Mouse (Mus musculus): Measurements from ENCODE around the gene Gnb2. TPM values are rescaled to one million over a fixed set of nuclear protein-coding genes. Genes with fewer than 3 reads are reported as not detected.

Gene Gnb2
- polyA plus RNA-seq, 1 experiment from 2014 or later, result 299 TPM

DNA sequence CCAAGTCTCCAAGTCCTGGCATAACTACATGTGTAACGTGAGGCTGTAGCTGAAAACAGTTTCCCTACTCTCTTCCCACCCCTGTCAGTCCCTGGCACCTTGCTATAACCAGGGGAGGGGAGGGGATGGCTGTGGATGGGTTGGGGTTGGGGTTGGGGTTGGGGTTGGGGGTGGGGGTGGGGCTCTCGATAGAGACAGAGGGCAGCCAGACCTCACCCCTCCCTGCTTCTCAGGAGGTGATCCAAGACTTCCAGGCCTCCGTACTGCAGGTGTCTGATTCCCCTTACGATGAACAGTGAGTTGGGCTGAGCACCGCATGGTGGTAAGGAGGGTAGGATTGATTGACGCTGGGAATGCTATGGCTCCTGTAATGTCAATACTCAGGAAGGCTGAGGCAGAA lies 32.4 kb upstream of the Gnb2 start:
- no peak overlapping the region for H3K4me3 ChIP-seq
- H3K9me3 ChIP-seq, result no peaks in the 10 kb centered on the region
- H3K36me3 ChIP-seq, result no peaks in the 10 kb centered on the region
- H3K4me2 ChIP-seq, result no peak overlapping the region
- H3K27ac ChIP-seq (replicated peaks), result no peak overlapping the region
- H3K9ac ChIP-seq, result no peak overlapping the region
- no peak for ATAC-seq (ENCODE audit: extremely low read depth, insufficient number of reproducible peaks, low FRiP score, low TSS enrichment)
- peaks cover 29% of the 10 kb centered on the region for H3K27me3 ChIP-seq (replicated peaks)
- H3K4me1 ChIP-seq, result peaks cover 5% of the 10 kb centered on the region; the same call in 1 of the 2 replicates
- 70% methylated on average over 6 of the region's 6 CpGs for WGBS

- Histone ChIP-seq H3K4me1 (no peaks in the 10 kb centered on the region), H3K9ac (no peak overlapping the region), H3K27me3 (replicated peaks) (peaks cover 33% of the 10 kb centered on the region), H3K27ac (replicated peaks) (no peak overlapping the region), H3K36me3 (no peaks in the 10 kb centered on the region), H3K9me3 (no peaks in the 10 kb centered on the region), H3K4me3 (no peak overlapping the region), H3K4me2 (no peak overlapping the region)
- no peak for ATAC-seq (ENCODE audit: extremely low read depth, insufficient number of reproducible peaks, low FRiP score, low TSS enrichment)
- 55% methylated on average over 10 of the region's 10 CpGs for WGBS
Observed at GRCm38 (mm10) chr5:137562965-137563364, 29.7 kb upstream of the Gnb2 start.

DNA sequence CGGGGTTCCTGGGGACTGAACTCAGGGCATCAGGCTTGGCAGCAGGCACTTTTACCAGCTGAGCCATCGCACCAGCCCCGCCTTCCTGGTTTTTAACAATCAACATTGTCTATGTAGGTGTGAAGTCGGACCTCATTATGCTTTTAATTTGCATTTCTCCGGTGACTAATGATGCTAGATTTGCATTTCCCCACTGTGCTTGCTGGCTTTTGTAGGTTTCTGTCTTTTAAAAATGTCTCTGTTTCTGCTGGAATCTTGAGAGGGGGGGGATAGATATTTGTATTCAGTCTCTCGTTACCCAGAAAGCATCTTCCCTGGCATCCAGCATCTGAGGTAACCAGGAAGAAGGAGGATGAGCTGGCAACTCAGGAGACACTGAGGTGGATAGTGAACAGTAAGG lies 28.2 kb upstream of the Gnb2 start:
- Histone ChIP-seq H3K27me3 (replicated peaks) (peaks cover 23% of the 10 kb centered on the region), H3K4me2 (no peak overlapping the region), H3K9ac (no peak overlapping the region), H3K4me3 (no peak overlapping the region), H3K27ac (replicated peaks) (no peak overlapping the region), H3K36me3 (no peaks in the 10 kb centered on the region), H3K4me1 (no peaks in the 10 kb centered on the region), H3K9me3 (no peaks in the 10 kb centered on the region)
- 59% methylated on average over 6 of the region's 6 CpGs for WGBS
- ATAC-seq (ENCODE audit: extremely low read depth, insufficient number of reproducible peaks, low FRiP score, low TSS enrichment), result no peak

DNA sequence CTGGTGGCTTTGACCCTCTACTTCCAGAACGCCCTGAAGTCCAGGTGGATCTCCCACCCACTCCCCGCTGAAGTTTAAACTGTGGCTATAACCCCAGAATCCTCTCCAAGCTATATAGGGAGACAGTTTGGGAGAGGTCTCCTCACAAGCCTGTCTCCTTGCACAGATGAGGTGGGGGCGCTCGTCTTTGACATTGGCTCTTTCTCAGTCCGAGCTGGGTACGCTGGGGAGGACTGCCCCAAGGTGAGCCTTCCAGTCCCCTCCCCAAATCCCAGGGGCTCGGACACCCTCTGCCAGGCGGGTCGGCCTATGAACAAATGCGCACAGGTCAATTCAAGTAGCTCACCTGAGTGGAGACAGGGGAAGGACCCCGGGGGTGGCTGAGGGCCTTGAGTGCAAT lies 20.6 kb upstream of the Gnb2 start:
- no peak overlapping the region for H3K4me3 ChIP-seq
- H3K36me3 ChIP-seq, result no peaks in the 10 kb centered on the region
- H3K9ac ChIP-seq, result no peak overlapping the region
- ATAC-seq (ENCODE audit: extremely low read depth, insufficient number of reproducible peaks, low FRiP score, low TSS enrichment), result no peak
- H3K9me3 ChIP-seq, result no peaks in the 10 kb centered on the region
- H3K27ac ChIP-seq (replicated peaks), result no peak overlapping the region
- H3K4me1 ChIP-seq, result peaks cover 7% of the 10 kb centered on the region; the same call in 1 of the 2 replicates
- peaks cover 65% of the 10 kb centered on the region for H3K27me3 ChIP-seq (replicated peaks)
- 32% methylated on average over 11 of the region's 11 CpGs for WGBS
- H3K4me2 ChIP-seq, result no peak overlapping the region

DNA sequence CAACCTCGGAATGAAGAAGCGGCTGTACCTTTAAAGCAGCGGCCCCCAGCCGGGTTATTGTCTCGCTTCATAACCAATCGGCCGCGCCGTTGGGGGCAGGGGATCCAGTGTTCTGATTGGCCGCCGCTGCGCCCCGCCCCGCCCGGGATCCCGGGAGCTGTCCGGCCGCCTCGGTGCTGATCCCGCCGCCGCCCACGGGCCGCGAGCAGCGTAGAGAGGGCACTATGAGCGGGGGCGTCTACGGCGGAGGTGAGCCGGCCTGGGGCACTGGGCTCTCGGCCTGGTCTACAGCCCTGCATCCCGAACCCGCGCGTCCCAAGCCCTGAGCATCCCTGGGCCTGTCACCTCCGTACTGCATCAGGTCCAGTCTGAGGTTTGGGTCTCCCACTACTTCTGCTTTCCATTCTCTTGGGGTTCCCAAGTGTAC lies 20.1 kb upstream of the Gnb2 start, which contains the start of gene Actl6b:
Gene Actl6b (plus strand): TSS at position 107 of the 427 bp plus-strand sequence.
- peaks cover 7% of the 10 kb centered on the region; the same call in 1 of the 2 replicates for H3K4me1 ChIP-seq
- H3K9me3 ChIP-seq, result no peaks in the 10 kb centered on the region
- no peak for ATAC-seq (ENCODE audit: extremely low read depth, insufficient number of reproducible peaks, low FRiP score, low TSS enrichment)
- no peak within 1 kb of the TSS for H3K27ac ChIP-seq (replicated peaks)
- H3K9ac ChIP-seq, result no peak within 1 kb of the TSS
- no peaks in the 10 kb centered on the region for H3K36me3 ChIP-seq
- peak within 1 kb of the TSS; percentile 27; the same call in 1 of the 2 replicates for H3K4me3 ChIP-seq
- under 1% methylated on average over 37 of the region's 37 CpGs for WGBS
- H3K27me3 ChIP-seq (replicated peaks), result peaks cover 62% of the 10 kb centered on the region
- H3K4me2 ChIP-seq, result peak within 1 kb of the TSS; percentile 56

- no peaks in the 10 kb centered on the region for H3K36me3 ChIP-seq
- no peak overlapping the region for H3K9ac ChIP-seq
- H3K4me2 ChIP-seq, result peak overlapping the region; percentile 56
- peak overlapping the region; percentile 27; the same call in 1 of the 2 replicates for H3K4me3 ChIP-seq
- no peak overlapping the region for H3K27ac ChIP-seq (replicated peaks)
- 27% methylated on average over 6 of the region's 6 CpGs for WGBS
- H3K4me1 ChIP-seq, result peaks cover 7% of the 10 kb centered on the region; the same call in 1 of the 2 replicates
- H3K27me3 ChIP-seq (replicated peaks), result peaks cover 62% of the 10 kb centered on the region
- H3K9me3 ChIP-seq, result no peaks in the 10 kb centered on the region
- ATAC-seq (ENCODE audit: extremely low read depth, insufficient number of reproducible peaks, low FRiP score, low TSS enrichment), result no peak
Observed at GRCm38 (mm10) chr5:137553000-137553399, 19.7 kb upstream of the Gnb2 start.

DNA sequence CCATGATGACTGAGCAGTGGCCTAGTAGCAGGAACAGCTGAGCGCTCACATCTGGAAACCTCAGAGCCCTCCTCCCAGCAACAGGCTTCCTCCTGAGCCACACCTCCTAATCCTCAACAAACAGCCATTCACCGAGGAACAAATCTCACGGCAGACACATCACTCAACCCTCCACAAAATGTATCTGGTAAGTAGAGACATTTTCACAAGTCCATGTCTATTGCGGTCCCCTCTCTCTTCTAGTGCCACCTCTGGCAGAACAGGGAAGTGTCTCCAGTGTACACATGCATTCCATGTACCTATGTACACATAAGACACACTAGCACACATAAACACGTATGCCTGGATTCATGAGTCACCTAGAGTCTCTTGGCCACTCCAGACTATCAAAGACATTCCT lies 17.8 kb upstream of the Gnb2 start:
- Histone ChIP-seq H3K4me2 (no peak overlapping the region), H3K27ac (replicated peaks) (no peak overlapping the region), H3K36me3 (no peaks in the 10 kb centered on the region), H3K4me1 (peaks cover 7% of the 10 kb centered on the region; the same call in 1 of the 2 replicates), H3K9me3 (no peaks in the 10 kb centered on the region), H3K9ac (no peak overlapping the region), H3K27me3 (replicated peaks) (peaks cover 60% of the 10 kb centered on the region), H3K4me3 (no peak overlapping the region)
- ATAC-seq (ENCODE audit: extremely low read depth, insufficient number of reproducible peaks, low FRiP score, low TSS enrichment), result no peak
- WGBS, result 64% methylated on average over 5 of the region's 5 CpGs

- 69% methylated on average over 2 of the region's 2 CpGs for WGBS
- no peaks in the 10 kb centered on the region for H3K36me3 ChIP-seq
- no peak overlapping the region for H3K4me2 ChIP-seq
- H3K4me1 ChIP-seq, result peaks cover 7% of the 10 kb centered on the region; the same call in 1 of the 2 replicates
- H3K27me3 ChIP-seq (replicated peaks), result peaks cover 47% of the 10 kb centered on the region
- no peak for ATAC-seq (ENCODE audit: extremely low read depth, insufficient number of reproducible peaks, low FRiP score, low TSS enrichment)
- H3K27ac ChIP-seq (replicated peaks), result no peak overlapping the region
- no peak overlapping the region for H3K9ac ChIP-seq
- H3K4me3 ChIP-seq, result no peak overlapping the region
- no peaks in the 10 kb centered on the region for H3K9me3 ChIP-seq
Observed at GRCm38 (mm10) chr5:137549840-137550239, 16.5 kb upstream of the Gnb2 start.

- Histone ChIP-seq H3K27ac (replicated peaks) (no peak overlapping the region), H3K27me3 (replicated peaks) (peaks cover 8% of the 10 kb centered on the region; the same call in 1 of the 2 replicates), H3K4me2 (no peak overlapping the region), H3K9ac (no peak overlapping the region), H3K9me3 (no peaks in the 10 kb centered on the region), H3K4me1 (no peaks in the 10 kb centered on the region), H3K36me3 (no peaks in the 10 kb centered on the region), H3K4me3 (no peak overlapping the region)
- ATAC-seq (ENCODE audit: extremely low read depth, insufficient number of reproducible peaks, low FRiP score, low TSS enrichment), result no peak
- WGBS, result 68% methylated on average over 4 of the region's 4 CpGs
Observed at GRCm38 (mm10) chr5:137545596-137545995, 12.3 kb upstream of the Gnb2 start.

DNA sequence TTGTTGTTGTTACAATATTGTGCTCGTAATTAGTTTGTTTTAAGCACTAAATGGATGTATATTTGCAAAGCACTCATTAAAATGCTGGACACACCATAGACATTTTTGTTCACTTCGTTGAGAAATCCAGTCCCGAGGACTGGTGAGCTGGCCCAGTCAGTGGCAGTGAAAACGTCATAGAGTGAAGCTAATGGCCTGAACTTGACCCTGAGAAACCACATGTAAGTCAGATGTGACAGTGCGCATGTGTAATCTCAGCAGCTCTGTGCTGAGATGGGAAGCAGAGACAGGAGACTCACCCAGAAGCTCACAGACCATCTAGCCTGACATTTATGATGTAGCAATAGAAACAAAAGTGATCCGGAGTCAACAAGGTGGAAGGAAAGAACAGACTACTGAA lies 11.6 kb upstream of the Gnb2 start:
- WGBS, result 61% methylated on average over 6 of the region's 6 CpGs
- ATAC-seq (ENCODE audit: extremely low read depth, insufficient number of reproducible peaks, low FRiP score, low TSS enrichment), result no peak
- H3K9me3 ChIP-seq, result no peaks in the 10 kb centered on the region

DNA sequence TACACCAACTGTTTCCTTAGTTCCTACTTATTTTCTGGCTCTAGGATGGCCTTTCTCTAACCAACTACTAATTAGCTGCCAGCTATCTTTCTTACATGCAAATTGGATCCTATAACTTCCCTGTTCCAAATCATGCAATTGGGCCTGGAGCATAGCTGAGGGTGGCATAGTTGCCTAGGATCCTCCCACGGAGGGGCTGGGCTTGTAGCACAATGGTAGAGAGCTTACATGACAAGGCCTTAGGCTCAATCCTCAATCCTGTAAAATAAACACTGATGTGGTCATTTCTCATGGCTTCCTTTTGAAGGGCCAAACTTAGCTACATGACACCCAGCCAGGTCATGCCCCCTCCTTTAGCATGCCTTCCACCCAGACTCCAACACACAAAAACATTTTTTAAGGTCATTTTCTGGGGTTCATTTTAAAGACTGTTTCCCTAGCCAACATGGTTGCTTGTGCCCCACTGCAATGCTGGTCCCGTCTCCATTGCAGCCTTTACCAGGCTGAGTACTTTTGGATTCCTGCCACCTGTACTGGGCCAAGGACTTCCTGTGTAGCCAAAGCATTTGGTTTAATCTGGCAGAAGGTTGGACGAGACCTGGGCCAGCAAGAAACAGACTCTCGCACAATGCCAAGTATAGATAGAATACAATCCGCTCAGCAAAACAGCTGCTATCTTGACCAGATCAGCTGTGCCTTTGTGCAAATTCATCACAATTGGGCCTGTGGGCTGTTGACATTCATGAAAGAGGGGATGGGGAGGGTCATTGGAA lies 8.6 kb upstream of the Gnb2 start:
- no peak overlapping the region for H3K27ac ChIP-seq (replicated peaks)
- no peaks in the 10 kb centered on the region for H3K27me3 ChIP-seq (replicated peaks)
- WGBS, result 58% methylated on average over 5 of the region's 5 CpGs
- no peak overlapping the region for H3K4me2 ChIP-seq
- no peaks in the 10 kb centered on the region for H3K36me3 ChIP-seq
- no peak overlapping the region for H3K4me3 ChIP-seq
- no peak overlapping the region for H3K9ac ChIP-seq
- H3K9me3 ChIP-seq, result no peaks in the 10 kb centered on the region
- ATAC-seq (ENCODE audit: extremely low read depth, insufficient number of reproducible peaks, low FRiP score, low TSS enrichment), result no peak
- peaks cover 5% of the 10 kb centered on the region for H3K4me1 ChIP-seq

More for the DNA sequence above, 11.6 kb upstream of the Gnb2 start:
- Histone ChIP-seq H3K4me3 (no peak overlapping the region), H3K4me1 (no peaks in the 10 kb centered on the region), H3K9ac (no peak overlapping the region), H3K27ac (replicated peaks) (no peak overlapping the region), H3K27me3 (replicated peaks) (peaks cover 6% of the 10 kb centered on the region; the same call in 1 of the 2 replicates), H3K36me3 (no peaks in the 10 kb centered on the region), H3K4me2 (no peak overlapping the region)

GRCm38 (mm10) chr5:137540991-137541390 lies 7.7 kb upstream of the Gnb2 start:
- no peaks in the 10 kb centered on the region for H3K36me3 ChIP-seq
- H3K4me2 ChIP-seq, result no peak overlapping the region
- H3K4me1 ChIP-seq, result peaks cover 5% of the 10 kb centered on the region
- WGBS, result 70% methylated on average over 6 of the region's 6 CpGs
- no peak overlapping the region for H3K4me3 ChIP-seq
- no peak overlapping the region for H3K9ac ChIP-seq
- no peaks in the 10 kb centered on the region for H3K27me3 ChIP-seq (replicated peaks)
- no peaks in the 10 kb centered on the region for H3K9me3 ChIP-seq
- no peak for ATAC-seq (ENCODE audit: extremely low read depth, insufficient number of reproducible peaks, low FRiP score, low TSS enrichment)
- H3K27ac ChIP-seq (replicated peaks), result no peak overlapping the region

Measured in heart, embryonic 13.5 days (tissue).